Mouse (Mus musculus) retina, adult 2 months (tissue): ENCODE measurements at regions not wholly inside any gene's neighbourhood (a gene's known extent, or its start where the extent isn't known, plus 50 kb on each side); places are given as distances from the start of the nearest gene placed in this dataset.

ENCODE experiments used
- DNase-seq: peaks from one replicate; pipeline ENCODE4 v3.0.0-alpha.2; 2012; ENCODE audit warnings: low read depth, low spot score

DNA sequence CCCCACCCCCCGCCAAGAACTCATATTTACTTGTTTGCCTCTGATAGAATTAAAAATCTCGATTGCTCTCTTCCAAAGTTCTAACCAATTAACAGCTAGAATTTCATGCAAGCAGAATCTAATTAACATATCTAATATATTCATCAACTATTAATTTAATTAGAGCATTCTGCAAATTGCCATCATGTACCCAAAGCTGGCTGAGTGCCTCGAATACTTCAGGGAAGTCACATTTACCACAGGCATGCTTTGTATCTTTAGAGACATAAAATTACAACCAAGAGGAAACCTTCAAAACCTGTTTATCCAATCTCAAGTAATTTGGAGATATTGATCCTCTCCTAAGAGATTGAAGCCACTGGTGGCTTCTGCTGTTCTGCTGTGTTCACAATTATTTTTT is 401.6 kb upstream of the Nmur2 start:
- DNase-seq: no peak

DNA sequence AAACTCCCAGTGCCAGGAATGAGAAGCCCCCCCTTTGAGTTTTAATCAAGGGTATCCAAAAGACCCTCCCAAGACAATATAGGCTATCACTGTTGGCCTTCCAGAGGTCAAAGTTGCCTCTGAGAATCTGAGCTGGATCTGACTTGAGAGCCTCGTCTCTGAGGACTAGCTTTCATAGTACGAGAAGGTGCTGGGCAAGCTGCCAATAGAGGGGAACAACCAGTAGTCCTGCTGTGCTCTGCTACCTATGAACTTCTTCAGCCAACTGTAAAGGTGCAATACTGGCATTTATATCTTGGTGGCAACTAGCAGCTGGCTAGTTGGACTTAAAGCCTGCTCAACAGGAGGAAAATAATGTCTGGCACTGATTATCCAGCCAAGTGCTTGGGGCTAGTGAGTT is 400.3 kb upstream of the Nmur2 start:
- DNase-seq: no peak

DNA sequence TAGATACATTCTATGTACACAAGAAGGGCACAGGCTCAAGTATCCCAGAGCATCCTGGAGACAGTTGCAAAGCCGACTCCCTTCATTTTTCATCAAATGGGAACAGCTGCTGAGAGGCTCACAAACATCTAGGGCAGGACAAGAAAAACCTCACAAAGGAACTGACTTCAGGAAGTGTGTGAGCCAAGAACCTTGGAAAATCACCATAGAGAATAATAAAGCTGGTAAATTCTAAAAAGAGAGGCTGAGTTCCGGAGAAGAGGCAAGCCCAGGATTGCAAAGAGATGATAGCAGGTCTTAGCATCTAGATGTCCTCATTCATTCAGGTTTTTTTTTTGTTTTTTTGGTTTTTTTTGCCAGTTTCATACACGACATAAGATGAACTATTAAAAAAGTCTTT is 390.3 kb upstream of the Nmur2 start:
- no peak for DNase-seq

DNA sequence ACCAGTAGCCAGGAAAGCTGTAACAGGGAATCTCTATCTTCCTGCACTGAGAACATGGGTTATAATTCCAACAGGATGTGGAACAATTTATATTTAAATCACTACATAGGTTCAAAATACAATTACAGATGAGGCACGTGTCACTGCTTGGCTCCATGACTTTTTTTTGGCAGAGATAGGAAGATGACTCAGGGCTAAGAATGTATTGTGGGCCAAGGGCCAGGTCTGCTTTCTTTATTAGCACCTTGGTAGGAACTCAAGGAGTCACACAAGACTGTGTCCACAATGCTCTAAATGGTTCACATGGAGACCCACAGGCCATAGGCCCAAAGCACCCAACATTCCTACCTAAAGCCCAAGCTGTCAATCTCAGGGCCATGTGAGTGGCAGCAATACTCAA is 344.0 kb upstream of the Nmur2 start:
- no peak for DNase-seq

DNA sequence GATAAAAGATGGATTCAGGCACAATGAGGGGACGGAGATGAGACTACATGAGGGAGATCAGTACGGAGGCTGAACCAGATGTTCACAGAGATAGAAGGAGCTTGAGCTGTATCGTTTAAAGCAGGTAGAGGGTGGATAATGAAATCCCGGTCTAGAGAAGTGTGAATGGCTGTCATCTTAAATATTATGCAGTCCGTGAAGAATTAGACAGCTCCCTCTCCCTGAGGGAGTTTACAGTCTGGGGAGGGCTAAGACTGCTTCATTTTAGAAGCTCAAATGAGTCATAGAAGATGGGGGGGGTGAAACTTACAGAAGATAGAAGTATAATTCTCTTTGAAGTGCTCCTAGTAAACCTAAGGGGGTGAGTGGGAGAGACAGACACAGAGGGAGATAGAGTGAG is 336.7 kb upstream of the Nmur2 start:
- DNase-seq: no peak

DNA sequence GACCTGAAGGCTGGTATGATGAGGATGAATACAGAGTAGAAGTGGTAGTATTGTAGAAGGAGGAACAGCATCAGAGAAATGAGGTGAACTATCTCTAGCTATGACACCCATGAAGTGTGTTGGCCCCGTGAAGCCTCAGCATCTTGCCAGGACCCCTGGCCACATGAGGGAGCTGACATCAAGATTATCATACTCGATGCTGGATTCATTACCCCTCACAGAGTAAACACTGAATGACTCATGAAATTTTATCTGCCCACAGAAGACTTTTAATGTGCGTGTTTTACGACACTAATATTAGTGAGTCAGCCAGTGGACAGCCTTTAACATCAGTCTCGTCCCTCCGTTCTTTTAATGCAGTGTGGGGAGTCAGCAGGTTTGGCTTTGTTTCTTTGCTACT is 333.5 kb upstream of the Nmur2 start:
- DNase-seq: no peak

DNA sequence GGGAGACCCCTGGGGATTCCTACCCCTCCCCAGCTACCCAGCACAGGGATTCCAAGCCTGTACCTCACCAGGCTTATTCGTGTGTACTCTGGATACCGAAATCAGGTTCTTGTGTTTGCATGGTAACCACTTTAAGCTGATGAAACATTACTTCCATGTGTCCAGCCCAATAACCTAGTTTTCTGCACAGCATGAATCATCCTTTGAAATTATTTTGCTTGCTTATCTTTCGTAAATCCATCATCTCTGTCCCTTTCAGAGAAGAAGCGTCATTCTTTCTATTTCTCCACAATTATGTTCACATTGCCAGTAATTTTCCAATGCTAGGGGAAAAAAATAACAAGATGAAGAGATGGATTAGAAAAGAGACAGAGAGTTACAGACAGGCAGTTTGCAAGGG is 332.8 kb upstream of the Nmur2 start:
- DNase-seq: no peak

DNA sequence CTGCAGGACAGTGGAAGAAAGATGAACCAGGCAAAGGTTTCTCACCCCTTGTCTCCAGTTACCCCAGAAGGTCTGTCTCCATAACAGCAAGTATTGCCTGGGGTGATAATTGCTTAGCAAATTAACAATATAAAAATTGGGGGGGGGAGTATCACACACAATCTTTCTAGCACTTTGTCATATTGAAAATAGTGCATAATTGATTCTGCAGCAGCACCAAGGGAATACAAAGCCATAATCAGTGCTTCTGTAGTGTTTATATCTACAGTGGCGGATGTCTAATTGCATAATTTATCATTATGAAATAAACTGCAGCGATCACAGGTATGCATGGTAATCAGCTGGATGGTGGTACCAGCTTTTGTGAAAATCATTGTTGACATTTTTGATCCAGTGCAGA is 316.9 kb upstream of the Nmur2 start:
- no peak for DNase-seq

DNA sequence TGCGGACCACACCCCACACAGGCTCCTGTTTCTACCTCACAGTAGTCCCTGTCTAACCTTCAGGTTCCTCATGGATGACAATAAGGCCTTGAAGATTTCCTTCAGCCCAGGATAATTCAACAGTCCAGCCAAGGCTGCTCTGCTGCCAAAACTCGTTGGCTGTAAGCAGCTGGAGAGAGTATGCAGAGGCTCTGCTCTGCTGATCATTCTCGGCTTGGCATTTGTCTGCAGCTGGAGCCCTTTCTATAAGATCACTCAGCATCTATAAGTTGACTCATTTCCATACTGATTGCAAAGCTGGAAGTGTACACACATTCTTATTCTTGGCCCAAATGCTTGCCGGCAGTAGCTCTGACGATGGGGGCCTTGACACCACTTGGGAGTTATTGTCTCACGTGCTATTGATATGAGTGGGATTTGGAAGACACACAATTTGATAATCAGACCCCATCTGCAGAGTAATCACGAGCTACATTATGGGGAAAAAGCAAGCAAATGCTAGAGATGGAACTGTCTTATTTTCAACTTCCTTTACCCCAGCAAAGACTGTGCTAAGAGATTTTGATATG is 311.1 kb upstream of the Nmur2 start:
- DNase-seq: no peak

DNA sequence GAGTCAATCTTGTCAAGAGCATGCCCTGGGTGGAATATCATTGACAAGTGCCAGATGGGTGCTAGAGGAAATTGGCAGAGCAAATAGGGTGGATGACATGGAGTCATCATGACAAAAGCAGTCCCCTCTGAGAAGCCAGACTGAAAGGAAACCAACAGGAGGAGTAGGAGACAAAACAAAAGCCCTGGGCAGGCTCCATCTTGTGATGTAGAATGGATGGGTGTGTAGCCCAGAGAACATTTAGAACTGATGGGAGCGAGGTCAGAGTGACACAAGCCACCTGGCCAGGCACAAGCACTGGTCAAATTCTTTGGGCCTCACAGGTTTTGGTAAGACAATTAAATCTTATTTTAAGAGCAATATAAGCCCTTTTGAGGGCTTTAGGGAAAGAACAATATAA is 310.4 kb upstream of the Nmur2 start:
- no peak for DNase-seq

DNA sequence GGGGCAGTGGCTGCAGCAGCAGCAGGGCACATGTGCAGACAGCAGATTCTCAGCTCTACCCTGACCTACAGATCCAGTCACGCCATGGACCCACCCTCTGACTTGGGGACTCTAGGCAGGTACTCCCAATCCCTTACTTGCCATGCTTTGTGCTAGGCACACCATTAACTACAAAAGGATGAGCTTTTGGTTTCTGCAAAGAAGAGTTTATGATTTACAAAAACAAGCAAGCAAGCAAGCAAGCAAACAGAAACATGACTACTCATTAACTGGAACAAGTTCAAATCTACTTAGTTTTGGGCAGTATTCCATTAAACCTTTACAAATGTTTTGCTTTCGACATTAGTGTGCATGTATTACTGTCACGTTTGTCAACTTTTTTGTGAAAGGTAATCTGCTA is 309.0 kb upstream of the Nmur2 start:
- DNase-seq: no peak

DNA sequence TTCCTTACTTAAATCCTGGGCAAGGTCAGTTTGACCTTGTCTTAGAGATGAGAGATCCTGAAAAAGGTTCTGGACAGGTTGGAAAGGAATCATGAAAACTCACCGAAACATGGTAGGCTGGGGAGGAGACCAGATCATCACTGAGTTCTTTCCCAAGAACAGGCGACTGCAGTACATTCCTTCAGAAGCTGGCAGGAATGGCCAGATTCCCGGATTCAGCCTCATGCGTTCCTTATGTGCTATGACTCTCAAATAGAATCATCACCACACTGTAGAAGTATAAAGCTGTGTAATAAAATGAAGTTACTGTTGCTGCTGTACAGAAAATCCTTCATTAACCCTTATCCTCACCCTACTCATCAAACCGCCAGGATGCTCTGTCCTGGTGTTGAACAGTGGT is 307.6 kb upstream of the Nmur2 start:
- no peak for DNase-seq

DNA sequence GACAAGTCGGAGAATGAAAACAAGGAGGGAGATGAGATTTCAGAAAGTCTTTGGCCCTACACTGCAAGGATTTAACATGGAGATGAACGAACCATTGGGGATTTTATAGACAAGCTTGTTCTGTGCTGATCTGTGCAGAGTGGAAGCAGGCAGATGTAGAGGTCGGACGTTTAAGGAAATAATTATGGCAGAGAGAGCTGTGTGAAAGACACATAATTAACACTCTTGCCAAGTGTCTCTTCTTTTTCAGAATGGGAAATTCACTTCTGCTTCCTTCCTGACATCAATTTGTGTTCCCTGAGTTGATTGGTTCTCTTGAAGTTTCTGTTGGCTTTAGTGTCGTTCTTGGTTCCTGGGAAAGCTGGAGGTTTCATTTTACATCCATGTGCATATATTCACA is 302.3 kb upstream of the Nmur2 start:
- no peak for DNase-seq

DNA sequence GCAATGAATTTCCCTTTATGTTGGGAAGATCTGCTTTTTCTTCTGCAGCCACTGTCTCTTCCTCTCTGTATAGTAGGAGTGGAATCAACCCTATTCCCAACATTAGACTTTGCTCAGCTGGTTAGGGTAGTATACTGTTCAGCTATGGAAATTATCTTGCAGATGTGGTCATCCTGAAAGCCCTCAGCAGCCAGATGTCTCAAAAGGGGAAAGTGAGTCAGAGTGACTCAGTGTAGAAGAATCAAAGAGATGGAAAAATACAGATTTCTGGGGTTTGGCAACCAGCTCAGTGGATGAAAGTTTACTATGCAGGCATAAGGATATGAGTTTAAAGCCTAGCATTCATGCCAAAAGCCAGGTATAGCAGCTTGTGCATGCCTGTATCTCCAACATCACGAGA is 300.9 kb upstream of the Nmur2 start:
- no peak for DNase-seq

DNA sequence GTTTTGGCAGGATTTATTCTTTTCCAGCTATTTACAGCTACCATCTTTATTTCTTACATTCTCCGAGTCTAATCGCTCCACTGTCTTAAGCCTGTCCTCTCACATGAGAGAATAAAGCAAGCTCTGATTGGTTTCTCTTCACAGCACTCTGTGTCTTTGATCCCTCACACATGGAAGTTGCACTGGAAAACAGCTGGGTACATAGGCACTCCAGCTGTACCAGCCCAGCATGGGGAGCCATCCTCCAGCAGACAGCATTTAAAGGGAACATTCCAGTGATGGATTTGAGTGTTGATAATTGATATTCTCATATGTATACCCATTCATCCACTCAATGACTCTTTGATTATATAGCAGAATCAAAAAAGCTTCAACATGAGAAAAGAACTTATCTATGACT is 300.2 kb upstream of the Nmur2 start:
- DNase-seq: no peak

DNA sequence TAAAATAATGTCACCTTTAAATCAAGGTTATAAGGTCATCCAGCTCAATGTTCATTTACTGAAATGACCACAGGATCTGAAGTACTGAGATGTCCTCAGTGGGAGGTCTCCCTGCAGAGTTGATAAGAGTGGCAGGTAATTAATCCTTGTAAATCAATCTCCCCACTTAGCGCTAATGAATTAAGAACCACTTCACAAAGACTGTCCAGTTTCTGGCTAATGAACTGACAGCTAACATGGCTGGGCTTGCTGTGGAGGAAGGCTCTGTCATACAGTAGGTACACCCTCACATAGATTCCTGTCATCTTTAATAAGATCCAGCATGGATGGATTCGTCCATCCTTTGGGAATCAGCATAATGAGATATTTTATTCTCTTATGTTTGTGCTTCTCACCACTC is 297.7 kb upstream of the Nmur2 start:
- DNase-seq: no peak

DNA sequence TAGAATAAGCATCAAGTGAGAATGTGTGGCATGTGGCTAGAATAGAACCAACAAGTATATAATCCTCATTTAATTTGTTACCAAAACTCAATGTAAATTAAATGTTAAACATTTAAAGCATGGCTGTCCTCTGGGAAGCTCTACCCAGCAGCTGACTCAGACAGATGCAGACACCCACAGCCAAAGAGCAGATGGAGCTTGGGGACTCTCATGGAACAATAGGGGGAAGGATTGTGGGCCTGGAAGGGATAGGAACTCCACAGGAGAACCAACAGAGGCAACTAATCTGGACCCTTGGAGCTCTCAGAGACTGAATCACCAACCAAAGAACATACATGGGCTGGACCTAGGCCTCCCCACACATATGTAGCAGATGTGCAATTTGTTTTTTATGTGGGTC is 295.1 kb upstream of the Nmur2 start:
- DNase-seq: no peak

DNA sequence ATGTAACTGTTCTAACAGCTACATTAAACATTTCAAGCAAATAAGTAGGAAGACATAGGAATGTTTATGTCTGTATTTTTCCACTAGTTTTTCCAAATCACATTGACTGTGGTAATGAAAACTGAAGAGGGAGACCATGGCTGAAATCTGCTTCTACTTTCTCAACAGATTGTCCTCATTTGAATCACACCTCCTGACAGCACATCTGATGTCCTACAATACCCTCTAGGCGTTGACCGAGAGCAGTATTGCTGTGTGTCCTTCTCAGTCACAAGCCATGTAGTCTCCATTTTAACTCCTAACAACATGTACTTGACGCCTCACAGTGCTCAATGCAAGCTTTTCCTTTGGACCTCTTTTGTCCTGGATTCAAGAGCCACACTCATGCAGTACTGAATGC is 279.5 kb upstream of the Nmur2 start:
- no peak for DNase-seq

DNA sequence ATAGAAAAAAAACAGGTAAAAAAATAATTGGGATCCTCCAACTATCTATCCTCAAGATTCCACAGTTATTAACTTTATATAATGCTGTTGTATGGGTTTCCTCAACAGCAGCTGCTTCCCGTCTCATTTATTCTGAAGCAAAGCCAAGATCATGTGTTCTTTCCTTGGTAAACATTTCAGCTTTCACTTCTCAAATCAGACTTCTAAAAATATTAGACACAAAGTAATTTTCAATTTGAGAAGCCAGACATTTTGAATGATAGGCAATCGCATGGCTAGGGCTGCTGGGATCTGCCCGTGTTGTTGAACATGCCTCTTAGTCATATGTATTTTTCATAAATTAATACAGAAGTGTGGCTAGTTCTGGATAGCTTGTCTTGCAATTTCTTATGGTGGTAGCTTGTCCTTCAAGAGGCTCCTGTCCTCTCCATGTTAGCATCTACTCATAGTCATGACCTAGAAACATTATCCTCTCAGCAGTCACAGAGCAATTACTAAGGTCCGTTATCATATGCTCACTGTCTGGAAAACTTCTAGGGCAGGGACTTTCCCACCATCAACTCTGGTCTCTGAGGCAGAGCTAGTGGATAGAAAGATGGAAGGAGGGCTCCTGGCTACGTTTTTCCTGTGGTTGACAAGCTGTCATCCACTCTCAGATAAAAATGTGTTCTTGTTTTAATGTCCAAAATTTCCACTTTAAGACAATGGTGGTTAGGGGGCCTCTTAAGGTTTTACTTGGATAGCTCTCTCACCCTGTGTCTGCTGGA is 274.6 kb upstream of the Nmur2 start:
- no peak for DNase-seq

DNA sequence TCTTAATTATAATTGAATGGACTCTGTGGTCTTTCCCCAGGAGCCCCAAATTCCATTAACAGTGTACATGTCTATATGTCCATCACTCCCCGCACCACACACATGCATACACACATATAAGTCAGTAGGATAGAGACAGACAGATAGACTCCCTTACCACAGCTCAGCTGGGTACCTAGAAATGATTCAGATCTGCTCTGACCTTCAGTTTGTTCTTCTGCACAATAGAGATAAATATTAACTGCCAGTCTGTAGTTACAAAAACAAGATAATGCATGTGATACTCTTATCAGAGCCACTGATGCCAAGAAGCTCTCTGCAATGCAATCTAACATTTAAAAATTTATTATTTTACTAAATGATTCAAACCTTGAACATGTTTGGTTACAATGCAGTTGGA is 268.7 kb upstream of the Nmur2 start:
- no peak for DNase-seq

DNA sequence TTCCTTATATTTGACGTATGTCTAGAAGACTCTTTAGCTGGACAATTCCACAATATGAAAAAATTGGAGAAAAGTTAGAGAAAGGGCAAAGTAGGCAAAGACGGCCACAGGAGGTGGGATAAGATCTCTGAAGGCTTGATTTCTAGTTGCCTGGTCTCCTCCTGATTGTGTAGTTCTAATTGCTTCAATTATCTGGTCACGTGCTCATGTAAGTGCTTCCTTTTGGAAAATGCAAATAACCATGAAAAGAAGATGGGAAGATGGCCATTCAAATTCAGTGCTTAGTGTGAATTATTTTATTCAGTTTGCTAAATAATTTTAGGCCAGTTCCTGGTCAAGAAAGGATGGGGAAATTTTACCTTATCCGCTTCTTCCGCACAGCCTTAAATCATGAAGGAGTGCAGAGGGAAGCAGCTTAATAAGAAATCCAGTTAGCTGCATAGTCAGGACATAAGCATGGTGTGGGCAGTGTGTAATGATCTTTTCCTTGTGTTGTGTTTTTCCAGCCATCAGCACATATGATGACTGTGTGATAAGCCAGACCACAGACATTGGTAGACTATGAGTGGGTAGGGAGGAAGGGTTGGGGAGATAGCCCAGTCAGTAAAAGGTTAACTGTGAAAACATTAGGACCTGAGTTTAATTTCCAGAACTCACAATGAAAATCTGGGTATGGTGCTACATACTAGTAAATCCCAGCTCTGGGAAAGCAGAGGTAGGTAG is 267.7 kb upstream of the Nmur2 start:
- DNase-seq: no peak

DNA sequence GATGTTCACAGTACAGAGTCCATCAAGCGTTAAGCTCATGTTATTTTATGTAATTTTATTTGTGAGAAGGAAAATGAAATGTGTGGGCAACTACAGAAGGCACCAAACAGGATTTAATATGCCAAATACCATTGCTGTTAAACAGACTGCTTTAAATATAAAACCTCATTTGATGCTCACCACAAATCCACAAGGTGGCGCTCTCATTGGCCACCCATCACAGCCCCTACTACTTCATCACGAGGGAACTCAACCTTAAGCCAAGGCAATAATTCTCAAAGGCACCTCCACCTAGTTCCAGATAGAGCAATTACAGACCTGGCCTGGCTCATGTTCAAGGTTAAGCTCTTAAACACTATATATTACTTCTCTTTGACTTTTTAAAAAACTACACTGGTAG is 266.2 kb upstream of the Nmur2 start:
- DNase-seq: no peak
